22 mouse cellular contexts compared by ENCODE assay signal in genomic region chr2:83673843-83674242, GRCm38 (mm10). TPM values are rescaled to one million over a fixed set of nuclear protein-coding genes. Genes with fewer than 3 reads are reported as not detected.
A peak's percentile ranks its signal among the peaks of the same experiment; 100 is the strongest.
DNase-seq lines count a peak whose midpoint lies in the region; ATAC-seq and TF ChIP-seq lines count a peak whose summit lies in the region.
"Had no signal": no experiment of that assay in that cellular context is flagged by ENCODE, and none has a peak within 500 bp of the region (broad histone marks: within the 10 kb centered on the region; RNA-seq: fewer than 3 reads in every experiment).

No protein-coding gene starts in this region.

- no peaks in the 10 kb centered on the region for H3K9me3 ChIP-seq in heart, embryonic 15.5 days (replicated peaks)
- no peaks in the 10 kb centered on the region for H3K9me3 ChIP-seq in heart, embryonic 12.5 days (replicated peaks)
- no peaks in the 10 kb centered on the region for H3K9me3 ChIP-seq in heart, embryonic 16.5 days (replicated peaks; ENCODE audit: control insufficient read depth, low read length)
- H3K9me3 ChIP-seq in heart, postnatal 0 days (replicated peaks; ENCODE audit: control insufficient read depth, low read length), result no peaks in the 10 kb centered on the region
- no peaks in the 10 kb centered on the region for H3K9me3 ChIP-seq in kidney, postnatal 0 days (replicated peaks; ENCODE audit: low read length)
- no peaks in the 10 kb centered on the region for H3K9me3 ChIP-seq in kidney, embryonic 15.5 days (replicated peaks)
- H3K9me3 ChIP-seq: G1E had no signal

- peaks cover 9% of the 10 kb centered on the region; the same call in 1 of the 2 replicates for H3K36me3 ChIP-seq in heart, embryonic 15.5 days
- peaks cover 13% of the 10 kb centered on the region for H3K36me3 ChIP-seq in heart, embryonic 12.5 days
- H3K36me3 ChIP-seq in heart, embryonic 16.5 days (ENCODE audit: control insufficient read depth, insufficient read depth), result peaks cover 10% of the 10 kb centered on the region; the same call in 1 of the 2 replicates
- no peaks in the 10 kb centered on the region for H3K36me3 ChIP-seq in heart, adult 2 months (ENCODE audit: control insufficient read depth, insufficient read depth, low read length)
- H3K36me3 ChIP-seq in heart, postnatal 0 days (replicated peaks; ENCODE audit: control insufficient read depth, insufficient read depth, low read length), result peaks cover under 1% of the 10 kb centered on the region
- H3K36me3 ChIP-seq in kidney, postnatal 0 days (ENCODE audit: insufficient read depth, low read length), result peaks cover 5% of the 10 kb centered on the region; the same call in 1 of the 2 replicates
- H3K36me3 ChIP-seq in kidney, embryonic 15.5 days, result peaks cover 30% of the 10 kb centered on the region; the same call in 1 of the 2 replicates

- no peak overlapping the region for H3K27ac ChIP-seq in heart, embryonic 15.5 days
- H3K27ac ChIP-seq in heart, embryonic 12.5 days (ENCODE audit: poor library complexity, severe bottlenecking), result no peak overlapping the region
- H3K27ac ChIP-seq in heart, embryonic 16.5 days (ENCODE audit: low read length), result no peak overlapping the region
- H3K27ac ChIP-seq in heart, adult 2 months, result no peak overlapping the region
- H3K27ac ChIP-seq in heart, postnatal 0 days (ENCODE audit: low read depth), result no peak overlapping the region
- no peak overlapping the region for H3K27ac ChIP-seq in kidney, postnatal 0 days
- no peak overlapping the region for H3K27ac ChIP-seq in kidney, embryonic 15.5 days

- TF ChIP-seq POLR2A in heart, adult 2 months (IDR thresholded peaks at IDR 0.05; ENCODE audit: insufficient read depth, low read depth, low read length), result no peak

- peaks cover 34% of the 10 kb centered on the region for H3K4me1 ChIP-seq in heart, embryonic 15.5 days (replicated peaks)
- peaks cover 29% of the 10 kb centered on the region for H3K4me1 ChIP-seq in heart, embryonic 12.5 days (replicated peaks)
- peaks cover 18% of the 10 kb centered on the region for H3K4me1 ChIP-seq in heart, embryonic 16.5 days (ENCODE audit: control insufficient read depth, insufficient read depth, low read length)
- no peaks in the 10 kb centered on the region; the same call in none of the 2 replicates for H3K4me1 ChIP-seq in heart, adult 2 months (ENCODE audit: control insufficient read depth, insufficient read depth, low read length)
- H3K4me1 ChIP-seq in heart, postnatal 0 days (ENCODE audit: control insufficient read depth, insufficient read depth), result peaks cover 13% of the 10 kb centered on the region; the same call in 1 of the 2 replicates
- H3K4me1 ChIP-seq in kidney, postnatal 0 days (replicated peaks; ENCODE audit: insufficient read depth, low read length), result 0 out of 2 replicates have a peak, but pooled peaks cover 9% of the 10 kb centered on the region
- peaks cover 24% of the 10 kb centered on the region for H3K4me1 ChIP-seq in kidney, embryonic 15.5 days

- 0 out of 2 replicates have a peak, but pooled peaks have one; percentile 35 for ATAC-seq in heart, embryonic 15.5 days (replicated peaks; ENCODE audit: insufficient number of reproducible peaks, insufficient read depth, low FRiP score, low read depth)
- ATAC-seq in heart, embryonic 12.5 days (ENCODE audit: insufficient number of reproducible peaks, low FRiP score), result no peak
- ATAC-seq in heart, embryonic 16.5 days (replicated peaks; ENCODE audit: extremely low read depth, insufficient read depth, low FRiP score), result peak; percentile 51; the same call in 1 of the 2 replicates
- peak; percentile 44; the same call in 1 of the 2 replicates for ATAC-seq in heart, postnatal 0 days (ENCODE audit: insufficient read depth, low read depth)
- ATAC-seq in kidney, postnatal 0 days (replicated peaks; ENCODE audit: low FRiP score, low read depth), result 0 out of 2 replicates have a peak, but pooled peaks have one; percentile 57
- no peak for ATAC-seq in kidney, embryonic 15.5 days (replicated peaks; ENCODE audit: low FRiP score)
- ATAC-seq: activated CD4-positive, CD25-positive, alpha-beta regulatory T cell, adult 4 months; CD4-positive, CD25-positive, alpha-beta regulatory T cell, adult 4 months; Patski had no signal

- no peaks in the 10 kb centered on the region for H3K79me2 ChIP-seq in heart, adult 2 months (replicated peaks; ENCODE audit: control insufficient read depth, insufficient read depth, low read length)

- H3K4me2 ChIP-seq in heart, embryonic 15.5 days, result no peak overlapping the region
- no peak overlapping the region for H3K4me2 ChIP-seq in heart, embryonic 12.5 days
- no peak overlapping the region for H3K4me2 ChIP-seq in heart, embryonic 16.5 days (ENCODE audit: low read depth, low read length)
- no peak overlapping the region for H3K4me2 ChIP-seq in heart, postnatal 0 days (ENCODE audit: low read depth, low read length)
- H3K4me2 ChIP-seq in kidney, postnatal 0 days (ENCODE audit: low read length), result no peak overlapping the region
- H3K4me2 ChIP-seq in kidney, embryonic 15.5 days, result no peak overlapping the region

- TF ChIP-seq EP300 in heart, adult 2 months (IDR thresholded peaks at IDR 0.05; ENCODE audit: insufficient read depth, low read depth, low read length), result no peak
- no peak for TF ChIP-seq EP300 in heart, postnatal 0 days (IDR thresholded peaks at IDR 0.05; ENCODE audit: low read depth)

- H3K4me3 ChIP-seq in heart, embryonic 15.5 days, result no peak overlapping the region
- H3K4me3 ChIP-seq in heart, embryonic 12.5 days, result no peak overlapping the region
- no peak overlapping the region for H3K4me3 ChIP-seq in heart, embryonic 16.5 days (ENCODE audit: low read length)
- H3K4me3 ChIP-seq in heart, adult 2 months, result no peak overlapping the region
- no peak overlapping the region for H3K4me3 ChIP-seq in heart, postnatal 0 days (ENCODE audit: low read depth, low read length)
- H3K4me3 ChIP-seq in kidney, postnatal 0 days (replicated peaks; ENCODE audit: low read depth, low read length), result no peak overlapping the region
- H3K4me3 ChIP-seq in kidney, embryonic 15.5 days (replicated peaks), result no peak overlapping the region

- no peaks in the 10 kb centered on the region for H3K27me3 ChIP-seq in heart, embryonic 15.5 days
- no peaks in the 10 kb centered on the region for H3K27me3 ChIP-seq in heart, embryonic 12.5 days (replicated peaks)
- H3K27me3 ChIP-seq in heart, embryonic 16.5 days (ENCODE audit: control insufficient read depth, insufficient read depth, low read length), result no peaks in the 10 kb centered on the region
- no peaks in the 10 kb centered on the region for H3K27me3 ChIP-seq in heart, adult 2 months (ENCODE audit: control insufficient read depth, insufficient read depth, low read length)
- no peaks in the 10 kb centered on the region for H3K27me3 ChIP-seq in heart, postnatal 0 days (ENCODE audit: control insufficient read depth, insufficient read depth, low read length)
- H3K27me3 ChIP-seq in kidney, postnatal 0 days (ENCODE audit: insufficient read depth, low read length), result no peaks in the 10 kb centered on the region
- no peaks in the 10 kb centered on the region for H3K27me3 ChIP-seq in kidney, embryonic 15.5 days
- H3K27me3 ChIP-seq: CH12.LX, Patski had no signal

- WGBS in heart, embryonic 15.5 days, result 48% methylated on average over 2 of the region's 2 CpGs
- WGBS in heart, embryonic 12.5 days, result 50% methylated on average over 2 of the region's 2 CpGs
- WGBS in heart, embryonic 16.5 days, result 43% methylated on average over 2 of the region's 2 CpGs
- WGBS in heart, adult 2 months, result 49% methylated on average over 2 of the region's 2 CpGs
- 20% methylated on average over 2 of the region's 2 CpGs for WGBS in heart, postnatal 0 days
- 79% methylated on average over 2 of the region's 2 CpGs for WGBS in kidney, postnatal 0 days
- 83% methylated on average over 2 of the region's 2 CpGs for WGBS in kidney, embryonic 15.5 days

- DNase-seq in heart, adult 2 months, result no peak
- DNase-seq in heart, postnatal 0 days (ENCODE audit: low spot score), result no peak
- DNase-seq in heart, postnatal 14 days, result no peak
- DNase-seq in kidney, postnatal 0 days (ENCODE audit: low spot score), result no peak
- DNase-seq: adrenal gland, adult 2 months; adrenal gland, adult 8-10 months; adrenal gland, postnatal 10 days; adrenal gland, postnatal 14 days; adrenal gland, postnatal 25 days; adrenal gland, postnatal 36 days; B cell, adult 2 months; cerebellum, adult 11 months; cerebellum, adult 11-12 months had no signal

- H3K9ac ChIP-seq in heart, embryonic 15.5 days, result no peak overlapping the region
- no peak overlapping the region for H3K9ac ChIP-seq in heart, embryonic 12.5 days
- no peak overlapping the region for H3K9ac ChIP-seq in heart, embryonic 16.5 days (ENCODE audit: low read length)
- no peak overlapping the region for H3K9ac ChIP-seq in heart, adult 2 months (ENCODE audit: low read depth, low read length)
- H3K9ac ChIP-seq in heart, postnatal 0 days (replicated peaks; ENCODE audit: low read depth, low read length), result no peak overlapping the region
- no peak overlapping the region for H3K9ac ChIP-seq in kidney, postnatal 0 days (ENCODE audit: low read depth, low read length)
- H3K9ac ChIP-seq in kidney, embryonic 15.5 days, result no peak overlapping the region

- TF ChIP-seq CTCF in heart, adult 2 months (IDR thresholded peaks at IDR 0.05), result no peak
- no peak for TF ChIP-seq CTCF in heart, postnatal 0 days (IDR thresholded peaks at IDR 0.05; ENCODE audit: low read depth)
- no peak for TF ChIP-seq CTCF in kidney, postnatal 0 days (IDR thresholded peaks at IDR 0.05; ENCODE audit: low read depth)

- intact Hi-C loops in heart, adult 2 months (cut with DNase I), result no loop called here
- intact Hi-C loops in heart, postnatal 14 days (cut with DNase I), result loop anchor here (5.0 kb wide), 1 partner anchor 48 kb away; the partner anchor contains the start of gene Itgav

RNA-seq across cellular contexts. Expression of gene Zc3h15, which starts 29.6 kb away (rescaled TPM):
- 72.6 and 103 TPM in 2 replicates for polyA plus RNA-seq in heart, embryonic 15.5 days (2015; fragmentation: Nextera tagmentation; extraction: Ambion mirVana)
- polyA plus RNA-seq in heart, embryonic 12.5 days (2016; fragmentation: Nextera tagmentation; extraction: Ambion mirVana), result 120 and 124 TPM in 2 replicates
- polyA plus RNA-seq in heart, embryonic 16.5 days (2015; fragmentation: Nextera tagmentation; extraction: Ambion mirVana), result 70.8 and 91.3 TPM in 2 replicates
- total RNA-seq in heart, adult 2 months (2021), result 10 to 100 TPM; 51.8 to 53.5 TPM
- 13.8 and 28.0 TPM in 2 replicates for polyA plus RNA-seq in heart, adult 2 months (2012; rRNA removed)
- 18.1 and 26.4 TPM in 2 replicates for total RNA-seq in heart, postnatal 0 days (2014; rRNA removed; ENCODE audit: low replicate concordance)
- 83.1 and 84.4 TPM in 2 replicates for polyA plus RNA-seq in heart, postnatal 0 days (2015; fragmentation: Nextera tagmentation; extraction: Ambion mirVana)
- total RNA-seq in heart, postnatal 14 days (2021), result 10 to 100 TPM; 49.4 to 50.6 TPM
- 158 and 160 TPM in 2 replicates for polyA plus RNA-seq in kidney, postnatal 0 days (2015; fragmentation: Nextera tagmentation; extraction: Ambion mirVana)
- polyA plus RNA-seq in kidney, embryonic 15.5 days (2015; fragmentation: Nextera tagmentation; extraction: Ambion mirVana), result 135 and 160 TPM in 2 replicates

RNA-seq across cellular contexts. Expression of gene Itgav, which starts 50.4 kb away (rescaled TPM):
- 54.0 and 58.7 TPM in 2 replicates for polyA plus RNA-seq in heart, embryonic 15.5 days (2015; fragmentation: Nextera tagmentation; extraction: Ambion mirVana)
- polyA plus RNA-seq in heart, embryonic 12.5 days (2016; fragmentation: Nextera tagmentation; extraction: Ambion mirVana), result 95.0 and 108 TPM in 2 replicates
- polyA plus RNA-seq in heart, embryonic 16.5 days (2015; fragmentation: Nextera tagmentation; extraction: Ambion mirVana), result 34.8 and 43.4 TPM in 2 replicates
- 10 to 100 TPM; 32.9 to 38.5 TPM for total RNA-seq in heart, adult 2 months (2021)
- polyA plus RNA-seq in heart, adult 2 months (2012; rRNA removed), result 14.2 and 20.7 TPM in 2 replicates
- total RNA-seq in heart, postnatal 0 days (2014; rRNA removed; ENCODE audit: low replicate concordance), result 23.2 and 66.4 TPM in 2 replicates
- polyA plus RNA-seq in heart, postnatal 0 days (2015; fragmentation: Nextera tagmentation; extraction: Ambion mirVana), result 37.4 and 42.1 TPM in 2 replicates
- total RNA-seq in heart, postnatal 14 days (2021), result 10 to 100 TPM; 41.2 to 42.1 TPM
- 164 and 165 TPM in 2 replicates for polyA plus RNA-seq in kidney, postnatal 0 days (2015; fragmentation: Nextera tagmentation; extraction: Ambion mirVana)
- polyA plus RNA-seq in kidney, embryonic 15.5 days (2015; fragmentation: Nextera tagmentation; extraction: Ambion mirVana), result 101 and 105 TPM in 2 replicates

Comparison
In these comparisons a context has a peak if more than half of its experiments do, and no peak if none do; other contexts are left out.
1. ATAC-seq: peak in heart, embryonic 15.5 days (single experiment), heart, embryonic 16.5 days (single experiment), heart, postnatal 0 days (single experiment) and kidney, postnatal 0 days (single experiment); none in heart, embryonic 12.5 days (single experiment) and kidney, embryonic 15.5 days (single experiment).